Comparison of ENCODE assay signal across 8 mouse cellular contexts in the genomic region with DNA sequence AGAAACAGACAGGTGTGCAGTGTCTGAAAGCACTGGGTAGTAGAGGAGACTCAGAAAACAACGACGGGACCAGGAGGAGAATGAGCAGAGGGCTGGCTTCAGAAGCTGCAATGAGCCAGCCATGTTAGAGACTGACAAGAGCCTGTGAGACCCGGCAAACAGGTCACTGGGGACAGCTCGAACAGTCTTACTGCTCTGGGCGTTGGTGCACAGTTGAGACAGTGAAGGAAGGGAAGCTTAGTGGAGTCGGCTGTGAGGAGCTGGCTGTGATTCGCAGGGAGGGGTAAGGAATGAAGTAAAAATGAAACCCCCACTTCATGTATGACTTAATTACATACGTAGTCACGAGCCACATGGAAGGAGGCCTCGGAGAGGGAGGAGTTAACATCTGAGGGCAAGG. TPM values are rescaled to one million over a fixed set of nuclear protein-coding genes. Genes with fewer than 3 reads are reported as not detected.
DNase-seq lines count a peak whose midpoint lies in the region; ATAC-seq lines count a peak whose summit lies in the region.

No protein-coding gene starts in this region.

- H3K27me3 ChIP-seq in embryonic facial prominence, embryonic 14.5 days (replicated peaks; ENCODE audit: control insufficient read depth, insufficient read depth, low read length): peaks cover 23% of the 10 kb centered on the region
- H3K27me3 ChIP-seq in hindbrain, embryonic 12.5 days: peaks cover 14% of the 10 kb centered on the region; the same call in 1 of the 2 replicates

- H3K4me1 ChIP-seq in brown adipose tissue, adult 24 weeks (ENCODE audit: control insufficient read depth, insufficient read depth, insufficient read length, low read length): peaks cover 22% of the 10 kb centered on the region
- H3K4me1 ChIP-seq in embryonic facial prominence, embryonic 14.5 days (ENCODE audit: control insufficient read depth, insufficient read depth, low read length): peaks cover 10% of the 10 kb centered on the region
- peaks cover 42% of the 10 kb centered on the region for H3K4me1 ChIP-seq in hindbrain, embryonic 12.5 days

- H3K4me2 ChIP-seq in embryonic facial prominence, embryonic 14.5 days (ENCODE audit: low read depth, low read length): peak overlapping the region; percentile 50
- H3K4me2 ChIP-seq in hindbrain, embryonic 12.5 days (replicated peaks): peak overlapping the region; percentile 45

- peak overlapping the region; percentile 40; the same call in 1 of the 2 replicates for H3K9ac ChIP-seq in embryonic facial prominence, embryonic 14.5 days (ENCODE audit: low read depth, low read length)
- H3K9ac ChIP-seq in hindbrain, embryonic 12.5 days: 0 out of 2 replicates have a peak overlapping the region, but pooled peaks have one; percentile 27

- peak; percentile 71 for ATAC-seq in embryonic facial prominence, embryonic 14.5 days (ENCODE audit: low read depth)
- no peak for ATAC-seq in hindbrain, embryonic 12.5 days (ENCODE audit: low FRiP score)

- H3K27ac ChIP-seq in brown adipose tissue, adult 24 weeks (replicated peaks; ENCODE audit: low read depth, low read length): peak overlapping the region; percentile 93
- H3K27ac ChIP-seq in embryonic facial prominence, embryonic 14.5 days (replicated peaks; ENCODE audit: low read depth, low read length): peak overlapping the region; percentile 55; the same call in 1 of the 2 replicates
- no peak overlapping the region for H3K27ac ChIP-seq in hindbrain, embryonic 12.5 days

- H3K9me3 ChIP-seq in embryonic facial prominence, embryonic 14.5 days (ENCODE audit: control insufficient read depth, low read length): no peaks in the 10 kb centered on the region
- no peaks in the 10 kb centered on the region for H3K9me3 ChIP-seq in hindbrain, embryonic 12.5 days (replicated peaks)

- peak overlapping the region; percentile 48 for H3K4me3 ChIP-seq in brown adipose tissue, adult 24 weeks (ENCODE audit: insufficient read depth, low read depth, low read length)
- peak overlapping the region; percentile 22 for H3K4me3 ChIP-seq in embryonic facial prominence, embryonic 14.5 days (ENCODE audit: low read depth, low read length)
- H3K4me3 ChIP-seq in hindbrain, embryonic 12.5 days: 0 out of 2 replicates have a peak overlapping the region, but pooled peaks have one; percentile 12

- peak; percentile 47 for DNase-seq in embryonic facial prominence, embryonic 14.5 days (ENCODE audit: low spot score)
- peak; percentile 21 for DNase-seq in lung, postnatal 36 days
- DNase-seq in cerebellum, postnatal 25 days: no peak
- DNase-seq in retina, embryonic 14.5 days (ENCODE audit: low spot score): no peak
- DNase-seq in spleen, postnatal 4 days (ENCODE audit: low spot score in 2 of 2): no peak
- DNase-seq in left cerebral cortex, adult 18-20 months (ENCODE audit: low spot score in 2 of 2): no peak

- H3K36me3 ChIP-seq in embryonic facial prominence, embryonic 14.5 days (ENCODE audit: control insufficient read depth, insufficient read depth, low read length): no peaks in the 10 kb centered on the region
- H3K36me3 ChIP-seq in hindbrain, embryonic 12.5 days: no peaks in the 10 kb centered on the region

- WGBS in embryonic facial prominence, embryonic 14.5 days: 6% methylated on average over 10 of the region's 10 CpGs
- WGBS in hindbrain, embryonic 12.5 days: 10% methylated on average over 10 of the region's 10 CpGs

RNA-seq across cellular contexts. Expression of gene Cryzl2, which starts 8.8 kb away (rescaled TPM):
- 21.4 and 26.2 TPM in 2 replicates for polyA plus RNA-seq in brown adipose tissue, adult 24 weeks (2012; ENCODE audit: insufficient read depth, insufficient read length, missing spikeins)
- polyA plus RNA-seq in embryonic facial prominence, embryonic 14.5 days (2014; fragmentation: Nextera tagmentation; extraction: Ambion mirVana): 13.4 and 13.6 TPM in 2 replicates
- 6.0 and 9.4 TPM in 2 replicates for polyA plus RNA-seq in hindbrain, embryonic 12.5 days (2016; fragmentation: Nextera tagmentation; extraction: Ambion mirVana)
- 1 to 10 TPM; 6.0 to 6.3 TPM for total RNA-seq in left cerebral cortex, adult 18-20 months (2021)

RNA-seq across cellular contexts. Expression of gene Rasal2, which starts 37.1 kb away (rescaled TPM):
- 2.6 and 3.4 TPM in 2 replicates for polyA plus RNA-seq in brown adipose tissue, adult 24 weeks (2012; ENCODE audit: insufficient read depth, insufficient read length, missing spikeins)
- polyA plus RNA-seq in embryonic facial prominence, embryonic 14.5 days (2014; fragmentation: Nextera tagmentation; extraction: Ambion mirVana): 12.9 and 14.8 TPM in 2 replicates
- polyA plus RNA-seq in hindbrain, embryonic 12.5 days (2016; fragmentation: Nextera tagmentation; extraction: Ambion mirVana): 36.1 and 38.7 TPM in 2 replicates
- total RNA-seq in left cerebral cortex, adult 18-20 months (2021): 10 to 100 TPM; 81.5 to 81.6 TPM

RNA-seq across cellular contexts. Expression of gene Sec16b, which starts 57.0 kb away (rescaled TPM):
- polyA plus RNA-seq in brown adipose tissue, adult 24 weeks (2012; ENCODE audit: insufficient read depth, insufficient read length, missing spikeins): 1.4 and 2.5 TPM in 2 replicates
- 8.0 and 9.8 TPM in 2 replicates for polyA plus RNA-seq in embryonic facial prominence, embryonic 14.5 days (2014; fragmentation: Nextera tagmentation; extraction: Ambion mirVana)
- polyA plus RNA-seq in hindbrain, embryonic 12.5 days (2016; fragmentation: Nextera tagmentation; extraction: Ambion mirVana): 1.3 and 2.1 TPM in 2 replicates
- total RNA-seq in left cerebral cortex, adult 18-20 months (2021): 1 to 10 TPM; 1.4 to 1.8 TPM

Comparison
In these comparisons a context has a peak if more than half of its experiments do, and no peak if none do; other contexts are left out.
1. DNase-seq: peak in embryonic facial prominence, embryonic 14.5 days (single experiment) and lung, postnatal 36 days (single experiment); none in cerebellum, postnatal 25 days (0 of 2), retina, embryonic 14.5 days (single experiment), spleen, postnatal 4 days (0 of 2) and left cerebral cortex, adult 18-20 months (0 of 2).
2. Peak in every context shown above with its lines, with median percentiles within 50 percentile points of each other: H3K4me3 ChIP-seq.